Mouse (Mus musculus): Measurements from ENCODE around the gene Pex5l. TPM values are rescaled to one million over a fixed set of nuclear protein-coding genes. Genes with fewer than 3 reads are reported as not detected.

Gene Pex5l
- polyA plus RNA-seq, 1 experiment, result 0.60 TPM

DNA sequence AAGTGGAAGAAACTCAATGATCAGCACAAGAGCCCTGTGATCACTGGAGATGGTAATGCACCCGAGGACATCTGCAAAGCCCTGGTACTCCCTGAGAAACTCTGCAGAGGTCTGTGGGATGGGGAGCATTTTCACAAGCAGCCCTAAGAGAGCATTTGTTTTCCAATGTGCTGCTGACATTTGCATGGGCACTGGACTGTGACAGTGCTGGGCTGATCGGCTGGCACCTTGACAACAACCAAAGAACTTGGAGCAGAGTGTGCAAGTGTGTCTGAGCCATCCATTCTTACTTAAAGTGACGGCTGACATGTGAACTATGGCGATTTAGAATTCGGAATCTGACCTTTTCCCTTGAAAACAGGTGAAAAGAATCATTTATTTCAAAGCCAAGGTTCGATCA is 49.4 kb downstream of the Pex5l start:
- Histone ChIP-seq H3K4me1 (ENCODE audit: control insufficient read depth, insufficient read depth, low read length) (no peaks in the 10 kb centered on the region), H3K4me3 (replicated peaks; ENCODE audit: extremely low read depth, low read depth, low read length) (no peak overlapping the region)
- DNase-seq, result no peak
- no peak for TF ChIP-seq POLR2A (IDR thresholded peaks at IDR 0.05; ENCODE audit: borderline replicate concordance, extremely low read depth, low read depth, low read length)
- WGBS, result 66% methylated on average over 6 of the region's 6 CpGs

DNA sequence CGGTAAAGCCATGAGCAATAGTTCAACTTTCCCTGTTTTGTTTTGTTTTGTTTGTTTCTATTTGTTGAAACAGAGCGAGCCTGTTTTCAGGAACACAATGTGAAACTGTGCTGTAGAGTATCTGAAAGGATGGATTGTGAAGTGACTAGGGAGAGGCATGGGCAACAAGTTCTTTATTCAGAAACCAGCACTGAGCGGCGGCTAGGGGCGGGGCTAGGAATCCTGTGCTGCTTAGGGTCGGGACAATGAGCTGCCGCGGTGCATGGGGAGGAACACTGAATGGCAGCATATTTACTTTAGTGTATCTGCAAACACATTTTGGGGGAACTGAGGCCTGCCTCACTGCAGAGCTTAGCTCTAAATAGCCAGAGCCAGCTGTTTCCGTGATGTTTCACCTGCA is 53.0 kb downstream of the Pex5l start:
- Histone ChIP-seq H3K4me1 (ENCODE audit: control insufficient read depth, insufficient read depth, low read length) (no peaks in the 10 kb centered on the region), H3K4me3 (replicated peaks; ENCODE audit: extremely low read depth, low read depth, low read length) (no peak overlapping the region)
- 28% methylated on average over 9 of the region's 9 CpGs for whole genome bisulfite sequencing
- DNase-seq, result no peak
- TF ChIP-seq CTCF (IDR thresholded peaks at IDR 0.05; ENCODE audit: insufficient read depth, low read length) (no peak), POLR2A (IDR thresholded peaks at IDR 0.05; ENCODE audit: borderline replicate concordance, extremely low read depth, low read depth, low read length) (no peak)

- DNase-seq, result no peak
- no peaks in the 10 kb centered on the region for H3K4me1 ChIP-seq (ENCODE audit: control insufficient read depth, insufficient read depth, low read length)
- 56% methylated on average over 2 of the region's 2 CpGs for WGBS
- no peak for TF ChIP-seq CTCF (IDR thresholded peaks at IDR 0.05; ENCODE audit: insufficient read depth, low read length)
- no peak for TF ChIP-seq POLR2A (IDR thresholded peaks at IDR 0.05; ENCODE audit: borderline replicate concordance, extremely low read depth, low read depth, low read length)
- H3K4me3 ChIP-seq (replicated peaks; ENCODE audit: extremely low read depth, low read depth, low read length), result no peak overlapping the region
Observed at GRCm38 (mm10) chr3:33089470-33089869, 53.6 kb downstream of the Pex5l start.

- DNase-seq, result no peak
- TF ChIP-seq POLR2A (IDR thresholded peaks at IDR 0.05; ENCODE audit: borderline replicate concordance, extremely low read depth, low read depth, low read length), result no peak
- WGBS, result 61% methylated on average over 4 of the region's 4 CpGs
- Histone ChIP-seq H3K4me1 (ENCODE audit: control insufficient read depth, insufficient read depth, low read length) (no peaks in the 10 kb centered on the region), H3K4me3 (replicated peaks; ENCODE audit: extremely low read depth, low read depth, low read length) (no peak overlapping the region)
Observed at GRCm38 (mm10) chr3:33088276-33088675, 54.8 kb downstream of the Pex5l start.

DNA sequence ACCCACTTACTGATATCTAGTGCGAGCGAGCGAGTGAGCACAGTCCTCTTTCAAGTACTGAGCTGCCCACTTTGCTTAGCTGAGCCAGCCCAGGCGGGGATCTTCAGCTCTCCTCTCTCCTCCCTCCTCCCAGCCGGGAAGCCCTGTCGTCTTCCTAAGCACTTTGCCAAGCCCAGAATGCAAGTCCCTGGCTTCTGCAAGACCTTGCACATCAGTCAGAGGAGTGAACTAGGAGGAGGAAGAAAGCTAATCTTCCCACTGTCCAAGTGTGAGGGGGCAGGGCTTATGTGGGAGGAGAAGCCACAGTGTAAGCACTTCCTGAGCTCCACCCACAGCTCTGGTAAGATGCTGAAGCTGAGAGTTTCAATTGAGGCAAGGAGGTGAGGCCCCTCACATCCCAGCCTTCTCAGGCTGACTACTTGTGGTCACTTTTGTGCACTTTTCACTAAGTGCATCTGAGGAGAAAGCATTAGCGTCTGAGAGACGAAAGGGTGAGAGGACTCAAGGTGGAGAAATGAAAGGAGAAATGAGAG is 60.2 kb downstream of the Pex5l start:
- DNase-seq, result no peak
- Histone ChIP-seq H3K4me3 (replicated peaks; ENCODE audit: extremely low read depth, low read depth, low read length) (no peak overlapping the region), H3K4me1 (ENCODE audit: control insufficient read depth, insufficient read depth, low read length) (no peaks in the 10 kb centered on the region)
- WGBS, result 24% methylated on average over 8 of the region's 8 CpGs
- TF ChIP-seq CTCF (IDR thresholded peaks at IDR 0.05; ENCODE audit: insufficient read depth, low read length) (no peak), POLR2A (IDR thresholded peaks at IDR 0.05; ENCODE audit: borderline replicate concordance, extremely low read depth, low read depth, low read length) (no peak)

- no peaks in the 10 kb centered on the region for H3K4me1 ChIP-seq (ENCODE audit: control insufficient read depth, insufficient read depth, low read length)
- H3K4me3 ChIP-seq (replicated peaks; ENCODE audit: extremely low read depth, low read depth, low read length), result no peak overlapping the region
- DNase-seq, result no peak
- WGBS, result 68% methylated on average over 4 of the region's 4 CpGs
- no peak for TF ChIP-seq CTCF (IDR thresholded peaks at IDR 0.05; ENCODE audit: insufficient read depth, low read length)
- no peak for TF ChIP-seq POLR2A (IDR thresholded peaks at IDR 0.05; ENCODE audit: borderline replicate concordance, extremely low read depth, low read depth, low read length)
Observed at GRCm38 (mm10) chr3:33081793-33082192, 61.3 kb downstream of the Pex5l start.

- H3K4me1 ChIP-seq (ENCODE audit: control insufficient read depth, insufficient read depth, low read length), result no peaks in the 10 kb centered on the region
- no peak for DNase-seq
- 89% methylated on average over 1 of the region's 1 CpGs for whole genome bisulfite sequencing
- H3K4me3 ChIP-seq (replicated peaks; ENCODE audit: extremely low read depth, low read depth, low read length), result no peak overlapping the region
- TF ChIP-seq POLR2A (IDR thresholded peaks at IDR 0.05; ENCODE audit: borderline replicate concordance, extremely low read depth, low read depth, low read length) (no peak), CTCF (IDR thresholded peaks at IDR 0.05; ENCODE audit: insufficient read depth, low read length) (no peak)
Observed at GRCm38 (mm10) chr3:33079658-33080057, 63.4 kb downstream of the Pex5l start.

- H3K4me3 ChIP-seq (replicated peaks; ENCODE audit: extremely low read depth, low read depth, low read length), result no peak overlapping the region
- no peaks in the 10 kb centered on the region for H3K4me1 ChIP-seq (ENCODE audit: control insufficient read depth, insufficient read depth, low read length)
- TF ChIP-seq POLR2A (IDR thresholded peaks at IDR 0.05; ENCODE audit: borderline replicate concordance, extremely low read depth, low read depth, low read length) (no peak), CTCF (IDR thresholded peaks at IDR 0.05; ENCODE audit: insufficient read depth, low read length) (no peak)
- no peak for DNase-seq
- 78% methylated on average over 3 of the region's 3 CpGs for WGBS
Observed at GRCm38 (mm10) chr3:33079171-33079570, 63.9 kb downstream of the Pex5l start.

DNA sequence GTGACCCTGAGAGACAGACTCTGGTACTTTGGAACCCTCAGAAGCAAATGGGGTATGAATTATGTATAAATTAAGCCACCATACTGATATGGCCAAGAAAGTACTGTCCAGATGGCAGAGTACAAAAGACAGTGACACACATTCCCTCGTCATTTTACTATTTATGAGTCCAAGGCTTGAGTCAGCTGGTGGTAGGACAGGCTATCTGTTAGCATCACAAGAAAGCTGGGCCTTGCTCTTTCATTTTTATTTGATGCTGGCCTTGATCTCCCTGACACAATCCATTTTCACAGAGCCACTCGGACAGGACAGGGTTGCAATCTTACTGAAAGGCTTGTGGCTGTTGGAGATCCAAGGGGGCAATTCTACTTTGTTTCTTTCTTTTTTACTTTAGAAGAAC is 67.4 kb downstream of the Pex5l start:
- no peak for DNase-seq
- WGBS, result 78% methylated on average over 2 of the region's 2 CpGs
- TF ChIP-seq CTCF (IDR thresholded peaks at IDR 0.05; ENCODE audit: insufficient read depth, low read length) (no peak), POLR2A (IDR thresholded peaks at IDR 0.05; ENCODE audit: borderline replicate concordance, extremely low read depth, low read depth, low read length) (no peak)
- H3K4me1 ChIP-seq (ENCODE audit: control insufficient read depth, insufficient read depth, low read length), result no peaks in the 10 kb centered on the region
- no peak overlapping the region for H3K4me3 ChIP-seq (replicated peaks; ENCODE audit: extremely low read depth, low read depth, low read length)

GRCm38 (mm10) chr3:33074266-33074981 is 68.6 kb downstream of the Pex5l start:
- DNase-seq, result no peak
- 58% methylated on average over 10 of the region's 10 CpGs for WGBS
- no peaks in the 10 kb centered on the region for H3K4me1 ChIP-seq (ENCODE audit: control insufficient read depth, insufficient read depth, low read length)
- no peak for TF ChIP-seq POLR2A (IDR thresholded peaks at IDR 0.05; ENCODE audit: borderline replicate concordance, extremely low read depth, low read depth, low read length)
- no peak for TF ChIP-seq CTCF (IDR thresholded peaks at IDR 0.05; ENCODE audit: insufficient read depth, low read length)
- no peak overlapping the region for H3K4me3 ChIP-seq (replicated peaks; ENCODE audit: extremely low read depth, low read depth, low read length)
